Mouse (Mus musculus) layer of hippocampus, adult 9-11 months (tissue): ENCODE measurements around the gene Vmp1.

Source experiments
- DNase-seq: peaks from one replicate; pipeline ENCODE4 v3.0.0; 2022

Gene Vmp1

GRCm38 (mm10) chr11:86671041-86671675 lies 12.5 kb downstream of the Vmp1 start:
- no peak for DNase-seq

GRCm38 (mm10) chr11:86668169-86668568 lies 15.5 kb downstream of the Vmp1 start:
- no peak for DNase-seq

GRCm38 (mm10) chr11:86667553-86667952 lies 16.1 kb downstream of the Vmp1 start:
- DNase-seq = no peak

GRCm38 (mm10) chr11:86664406-86664805 lies 19.2 kb downstream of the Vmp1 start:
- no peak for DNase-seq

GRCm38 (mm10) chr11:86663977-86664376 lies 19.7 kb downstream of the Vmp1 start:
- DNase-seq = no peak

GRCm38 (mm10) chr11:86662986-86663895 lies 20.4 kb downstream of the Vmp1 start:
- no peak for DNase-seq

- no peak for DNase-seq
Measured at GRCm38 (mm10) chr11:86657863-86658262, 25.8 kb downstream of the Vmp1 start.

GRCm38 (mm10) chr11:86656849-86657567 lies 26.6 kb downstream of the Vmp1 start:
- no peak for DNase-seq

- no peak for DNase-seq
Measured at GRCm38 (mm10) chr11:86655671-86656070, 28.0 kb downstream of the Vmp1 start.

GRCm38 (mm10) chr11:86654096-86654495 lies 29.5 kb downstream of the Vmp1 start:
- DNase-seq = no peak

- no peak for DNase-seq
Measured at GRCm38 (mm10) chr11:86653446-86653845, 30.2 kb downstream of the Vmp1 start.

GRCm38 (mm10) chr11:86652578-86652979 lies 31.1 kb downstream of the Vmp1 start:
- DNase-seq = no peak

- no peak for DNase-seq
Measured at GRCm38 (mm10) chr11:86650676-86651075, 33.0 kb downstream of the Vmp1 start.

- DNase-seq = no peak
Measured at GRCm38 (mm10) chr11:86649542-86649941, 34.1 kb downstream of the Vmp1 start.

GRCm38 (mm10) chr11:86647706-86648447 lies 35.8 kb downstream of the Vmp1 start:
- no peak for DNase-seq

- no peak for DNase-seq
Measured at GRCm38 (mm10) chr11:86646885-86647459, 36.7 kb downstream of the Vmp1 start.

- no peak for DNase-seq
Measured at GRCm38 (mm10) chr11:86646136-86646834, 37.4 kb downstream of the Vmp1 start.

GRCm38 (mm10) chr11:86644553-86644952 lies 39.1 kb downstream of the Vmp1 start:
- DNase-seq = no peak

- no peak for DNase-seq
Measured at GRCm38 (mm10) chr11:86641714-86642113, 41.9 kb downstream of the Vmp1 start.

- DNase-seq = no peak
Measured at GRCm38 (mm10) chr11:86637697-86638096, 45.9 kb downstream of the Vmp1 start.

GRCm38 (mm10) chr11:86634396-86634795 lies 49.2 kb downstream of the Vmp1 start:
- DNase-seq = no peak

- DNase-seq = no peak
Measured at GRCm38 (mm10) chr11:86629941-86630340, 53.7 kb downstream of the Vmp1 start.
